Mouse (Mus musculus) embryonic facial prominence, embryonic 11.5 days (tissue): ENCODE measurements around the gene Npas2. TPM values are rescaled to one million over a fixed set of nuclear protein-coding genes. Genes with fewer than 3 reads are reported as not detected.

ENCODE experiments used
- ATAC-seq: fragments of 200-750 bp; cut with Nextera tagmentation; replicated peaks from 2 replicates; pipeline ENCODE4 v1.8.0; 2017; ENCODE audit warnings: low read depth; ENCODE audit not compliant: insufficient number of reproducible peaks, low FRiP score, low TSS enrichment
- DNase-seq: peaks from one replicate; pipeline ENCODE4 v3.0.0-alpha.2; 2015; ENCODE audit warnings: low spot score
- H3K27ac ChIP-seq: fragments of 300-500 bp; sonication (generic); replicated peaks from 2 replicates; pipeline ENCODE4 v1.5.1; 2014; ENCODE audit warnings: mild to moderate bottlenecking, low read depth, low read length, control low read depth
- H3K27me3 ChIP-seq: fragments of 300-500 bp; sonication (generic); 2 replicates; pipeline ENCODE4 v1.6.1; 2014; ENCODE audit warnings: mild to moderate bottlenecking, low read length, moderate library complexity, mixed read lengths; ENCODE audit not compliant: control insufficient read depth, insufficient read depth
- H3K36me3 ChIP-seq: fragments of 300-500 bp; sonication (generic); replicated peaks from 2 replicates; pipeline ENCODE4 v1.6.1; 2014; ENCODE audit warnings: low read depth, mild to moderate bottlenecking, low read length, moderate library complexity, mixed read lengths; ENCODE audit not compliant: control insufficient read depth, insufficient read depth
- H3K4me1 ChIP-seq: fragments of 300-500 bp; sonication (generic); 2 replicates; pipeline ENCODE4 v1.6.1; 2014; ENCODE audit warnings: low read length, mixed read lengths; ENCODE audit not compliant: control insufficient read depth, insufficient read depth
- H3K4me2 ChIP-seq: fragments of 300-500 bp; sonication (generic); 2 replicates; pipeline ENCODE4 v1.6.1; 2014; ENCODE audit warnings: low read depth, mild to moderate bottlenecking, control low read depth, low read length, moderate library complexity
- H3K4me3 ChIP-seq: fragments of 300-500 bp; sonication (generic); 2 replicates; pipeline ENCODE4 v1.5.1; 2014; ENCODE audit warnings: low read depth, low read length, control low read depth
- H3K9ac ChIP-seq: fragments of 300-500 bp; sonication (generic); replicated peaks from 2 replicates; pipeline ENCODE4 v1.6.1; 2014; ENCODE audit warnings: mild to moderate bottlenecking, control low read depth, low read length
- H3K9me3 ChIP-seq: fragments of 300-500 bp; sonication (generic); replicated peaks from 2 replicates; pipeline ENCODE4 v1.6.1; 2016; ENCODE audit warnings: mild to moderate bottlenecking, low read length, inconsistent platforms, mixed read lengths; ENCODE audit not compliant: control insufficient read depth
- WGBS: fragments of 180-500 bp; shearing (Covaris S2); extraction: QIAGEN DNeasy Blood & Tissue Kit; methylation state at CpG from one replicate; pipeline ENCODE4 v1.1.7; 2014; 5-methylcytosine and 5-hydroxymethylcytosine counted together
- polyA plus RNA-seq: library from polyadenylated mRNA; unstranded; fragments of >200 nt; fragmentation: Nextera tagmentation; extraction: Ambion mirVana; gene quantifications from 2 replicates; pipeline ENCODE4 v1.2.1, GENCODE M21; 2014

Npas2 gene
- polyA plus RNA-seq, 1 experiment from 2014 or later: 0.06 TPM

- WGBS: 81% methylated on average over 15 of the region's 15 CpGs
- ATAC-seq (no peak), DNase-seq (no peak)
- Histone ChIP-seq H3K27ac (no peak overlapping the region), H3K9ac (no peak overlapping the region), H3K4me1 (no peaks in the 10 kb centered on the region), H3K27me3 (no peaks in the 10 kb centered on the region), H3K4me2 (no peak overlapping the region), H3K9me3 (no peaks in the 10 kb centered on the region), H3K4me3 (no peak overlapping the region), H3K36me3 (no peaks in the 10 kb centered on the region)
Observed at GRCm38 (mm10) chr1:39280989-39281875, 87.7 kb downstream of the Npas2 start.

- ATAC-seq (no peak), DNase-seq (no peak)
- Histone ChIP-seq H3K4me3 (no peak overlapping the region), H3K4me1 (no peaks in the 10 kb centered on the region), H3K27ac (no peak overlapping the region), H3K36me3 (no peaks in the 10 kb centered on the region), H3K27me3 (no peaks in the 10 kb centered on the region), H3K9me3 (no peaks in the 10 kb centered on the region), H3K4me2 (no peak overlapping the region), H3K9ac (no peak overlapping the region)
- 84% methylated on average over 5 of the region's 5 CpGs for WGBS
Observed at GRCm38 (mm10) chr1:39281888-39282287, 88.4 kb downstream of the Npas2 start.

- Histone ChIP-seq H3K36me3 (no peaks in the 10 kb centered on the region), H3K27ac (no peak overlapping the region), H3K4me3 (no peak overlapping the region), H3K27me3 (no peaks in the 10 kb centered on the region), H3K4me2 (no peak overlapping the region), H3K9me3 (no peaks in the 10 kb centered on the region), H3K4me1 (no peaks in the 10 kb centered on the region), H3K9ac (no peak overlapping the region)
- ATAC-seq (no peak), DNase-seq (peak; percentile 17)
- WGBS: 66% methylated on average over 7 of the region's 7 CpGs
Observed at GRCm38 (mm10) chr1:39283323-39283722, 89.8 kb downstream of the Npas2 start.

GRCm38 (mm10) chr1:39284786-39285185, 91.3 kb downstream of the Npas2 start:
- H3K27me3 ChIP-seq: no peaks in the 10 kb centered on the region

GRCm38 (mm10) chr1:39287076-39287475, 93.5 kb downstream of the Npas2 start:
- WGBS: 96% methylated on average over 9 of the region's 9 CpGs
- Histone ChIP-seq H3K27ac (no peak overlapping the region), H3K36me3 (no peaks in the 10 kb centered on the region), H3K4me3 (no peak overlapping the region), H3K27me3 (no peaks in the 10 kb centered on the region), H3K4me1 (no peaks in the 10 kb centered on the region), H3K9ac (no peak overlapping the region), H3K4me2 (no peak overlapping the region), H3K9me3 (no peaks in the 10 kb centered on the region)
- ATAC-seq (no peak), DNase-seq (no peak)

More at GRCm38 (mm10) chr1:39284786-39285185, 91.3 kb downstream of the Npas2 start:
- Histone ChIP-seq H3K27ac (no peak overlapping the region), H3K4me1 (no peaks in the 10 kb centered on the region), H3K9ac (no peak overlapping the region), H3K36me3 (no peaks in the 10 kb centered on the region), H3K9me3 (no peaks in the 10 kb centered on the region), H3K4me3 (no peak overlapping the region), H3K4me2 (no peak overlapping the region)
- no peak for DNase-seq
- ATAC-seq: no peak
- 88% methylated on average over 16 of the region's 16 CpGs for WGBS

- Histone ChIP-seq H3K9ac (no peak overlapping the region), H3K36me3 (no peaks in the 10 kb centered on the region), H3K4me2 (no peak overlapping the region), H3K4me1 (no peaks in the 10 kb centered on the region), H3K4me3 (no peak overlapping the region), H3K9me3 (no peaks in the 10 kb centered on the region), H3K27ac (no peak overlapping the region), H3K27me3 (no peaks in the 10 kb centered on the region)
- ATAC-seq (no peak), DNase-seq (no peak)
- WGBS: 68% methylated on average over 4 of the region's 4 CpGs
Observed at GRCm38 (mm10) chr1:39287831-39288230, 94.3 kb downstream of the Npas2 start.

- Histone ChIP-seq H3K9ac (no peak overlapping the region), H3K4me1 (no peaks in the 10 kb centered on the region), H3K4me2 (no peak overlapping the region), H3K27me3 (no peaks in the 10 kb centered on the region), H3K9me3 (no peaks in the 10 kb centered on the region), H3K27ac (no peak overlapping the region), H3K4me3 (no peak overlapping the region), H3K36me3 (no peaks in the 10 kb centered on the region)
- ATAC-seq (no peak), DNase-seq (no peak)
- WGBS: 62% methylated on average over 3 of the region's 3 CpGs
Observed at GRCm38 (mm10) chr1:39288425-39288824, 94.9 kb downstream of the Npas2 start.

GRCm38 (mm10) chr1:39292001-39292400, 98.5 kb downstream of the Npas2 start:
- no peaks in the 10 kb centered on the region for H3K27me3 ChIP-seq
- H3K36me3 ChIP-seq: no peaks in the 10 kb centered on the region
- H3K9ac ChIP-seq: no peak overlapping the region
- H3K4me3 ChIP-seq: no peak overlapping the region
- DNase-seq (no peak), ATAC-seq (no peak)
- no peaks in the 10 kb centered on the region for H3K9me3 ChIP-seq
- H3K4me2 ChIP-seq: no peak overlapping the region
- H3K27ac ChIP-seq: no peak overlapping the region
- 71% methylated on average over 3 of the region's 3 CpGs for WGBS
- H3K4me1 ChIP-seq: no peaks in the 10 kb centered on the region
